Mouse (Mus musculus) mature B cell (primary cell): ENCODE results near the gene Yes1.
"Not testable (repeated sequence)": the region's sequence is repeated elsewhere in the genome, so short reads cannot be mapped to it uniquely, and the experiment has no call there.

Experiments used
- in situ Hi-C: fragments of 300-500 bp; cut with MboI; formaldehyde crosslinking; loops from 2 replicates; pipeline ENCODE4 v1.14.3; 2019

Yes1 gene

GRCm38 (mm10) chr5:32706226-32706780 lies 95.3 kb downstream of the Yes1 start:
- in situ Hi-C loops = no loop called here

- in situ Hi-C loops = no loop called here
Measured at GRCm38 (mm10) chr5:32711485-32711884, 100.5 kb downstream of the Yes1 start.

GRCm38 (mm10) chr5:32712221-32713041 lies 101.5 kb downstream of the Yes1 start:
- in situ Hi-C loops = no loop called here

GRCm38 (mm10) chr5:32713042-32713702 lies 102.2 kb downstream of the Yes1 start:
- in situ Hi-C loops = no loop called here

GRCm38 (mm10) chr5:32713703-32714467 lies 102.9 kb downstream of the Yes1 start:
- in situ Hi-C loops = no loop called here

GRCm38 (mm10) chr5:32717726-32718125 lies 106.8 kb downstream of the Yes1 start:
- in situ Hi-C loops = no loop called here

- in situ Hi-C loops = no loop called here
Measured at GRCm38 (mm10) chr5:32718916-32719315, 107.9 kb downstream of the Yes1 start.

- in situ Hi-C loops = no loop called here
Measured at GRCm38 (mm10) chr5:32720416-32720815, 109.4 kb downstream of the Yes1 start.

- in situ Hi-C loops = no loop called here
Measured at GRCm38 (mm10) chr5:32721316-32721715, 110.3 kb downstream of the Yes1 start.

- in situ Hi-C loops = no loop called here
Measured at GRCm38 (mm10) chr5:32722263-32722662, 111.3 kb downstream of the Yes1 start.

- in situ Hi-C loops = not testable (repeated sequence)
Measured at GRCm38 (mm10) chr5:32722711-32723110, 111.7 kb downstream of the Yes1 start.

GRCm38 (mm10) chr5:32723981-32724380 lies 113.0 kb downstream of the Yes1 start:
- in situ Hi-C loops = no loop called here

- in situ Hi-C loops = not testable (repeated sequence)
Measured at GRCm38 (mm10) chr5:32725397-32725796, 114.4 kb downstream of the Yes1 start.

- in situ Hi-C loops = no loop called here
Measured at GRCm38 (mm10) chr5:32728300-32728699, 117.3 kb downstream of the Yes1 start.

GRCm38 (mm10) chr5:32728851-32729250 lies 117.9 kb downstream of the Yes1 start:
- in situ Hi-C loops = no loop called here

GRCm38 (mm10) chr5:32733892-32734291 lies 122.9 kb downstream of the Yes1 start:
- in situ Hi-C loops = not testable (repeated sequence)

- in situ Hi-C loops = no loop called here
Measured at GRCm38 (mm10) chr5:32735779-32736178, 124.8 kb downstream of the Yes1 start.
